Mouse (Mus musculus) left cerebral cortex, adult 2 months (tissue): ENCODE data around the gene Fbxo40. TPM values are rescaled to one million over a fixed set of nuclear protein-coding genes. Genes with fewer than 3 reads are reported as not detected.

Experiments
- DNase-seq, 2 experiments: peaks; one replicate each; pipeline ENCODE4 v3.0.0; 2021 to 2022; ENCODE audit warnings: low spot score in 2 of 2, mixed read lengths in 1 of 2; ENCODE audit errors: extremely low spot score in 1 of 2
- H3K27ac ChIP-seq: fragments of 200-600 bp; 2 replicates; pipeline ENCODE4 v1.8.1; 2022
- H3K4me3 ChIP-seq: fragments of 200-600 bp; 2 replicates; pipeline ENCODE4 v1.8.1; 2022
- CTCF ChIP-seq: fragments of 200-600 bp; IDR thresholded peaks from 2 replicates; pipeline ENCODE4 v1.8.1; 2022; ENCODE audit warnings: antibody characterized with exemption, mild to moderate bottlenecking, moderate library complexity
- intact Hi-C: fragments of 180-260 bp; cut with DNase I; formaldehyde crosslinking; loops from one replicate; pipeline ENCODE4 v1.15.1; 2025
- long read RNA-seq, 2 experiments: library from polyadenylated mRNA; stranded (forward); transcript quantifications; one replicate each; pipeline ENCODE4 v2.0.0; 2021; ENCODE audit warnings: borderline mapping rate in 2 of 2
- total RNA-seq, 2 experiments: library from RNA; stranded (reverse); gene quantifications; 2 replicates each; pipeline ENCODE4 v1.2.3; 2021

The Fbxo40 gene
- under 1 TPM in 1 of 2 experiments, not detected in 1; 0.36 TPM for total RNA-seq
- long read RNA-seq, experiment 1: 0 reads
- long read RNA-seq, experiment 2: 0 reads

DNA sequence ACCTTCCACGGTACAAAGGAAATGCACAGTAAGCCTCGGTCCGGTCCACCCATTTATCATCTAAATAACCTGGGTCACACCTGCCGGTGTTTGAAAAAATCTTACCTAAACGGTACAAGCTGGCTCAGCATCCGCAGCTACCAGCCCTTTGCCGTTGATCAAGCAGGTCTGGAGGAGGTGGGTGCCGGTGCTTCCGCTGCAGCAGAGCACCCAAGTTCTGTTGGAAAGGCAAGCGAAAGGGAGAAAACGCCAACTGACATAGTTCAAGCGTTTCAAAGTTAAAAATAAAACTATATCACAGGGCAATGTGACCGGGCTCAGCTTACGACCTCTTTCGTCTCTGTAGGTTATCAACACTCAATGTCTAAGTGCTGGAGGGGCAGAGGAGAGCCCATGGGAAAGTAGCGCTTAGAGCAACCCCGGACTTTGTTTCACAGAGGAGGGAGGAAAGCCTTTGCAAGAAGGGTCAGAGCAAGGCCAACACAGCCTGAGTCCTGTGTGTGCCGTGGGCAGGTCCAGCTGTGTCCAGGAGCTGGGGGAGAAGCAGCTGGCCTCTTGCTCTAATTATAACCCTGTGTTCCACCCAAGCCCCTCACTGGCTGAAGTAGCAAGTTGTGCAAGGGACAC, at the start of gene Fbxo40:
Gene Fbxo40 (minus strand): TSS at position 469 of the 627 bp plus-strand sequence.
- intact Hi-C loops: no loop called here
- no peak for TF ChIP-seq CTCF
- no peak within 1 kb of the TSS for H3K27ac ChIP-seq
- no peak for DNase-seq
- no peak within 1 kb of the TSS for H3K4me3 ChIP-seq

DNA sequence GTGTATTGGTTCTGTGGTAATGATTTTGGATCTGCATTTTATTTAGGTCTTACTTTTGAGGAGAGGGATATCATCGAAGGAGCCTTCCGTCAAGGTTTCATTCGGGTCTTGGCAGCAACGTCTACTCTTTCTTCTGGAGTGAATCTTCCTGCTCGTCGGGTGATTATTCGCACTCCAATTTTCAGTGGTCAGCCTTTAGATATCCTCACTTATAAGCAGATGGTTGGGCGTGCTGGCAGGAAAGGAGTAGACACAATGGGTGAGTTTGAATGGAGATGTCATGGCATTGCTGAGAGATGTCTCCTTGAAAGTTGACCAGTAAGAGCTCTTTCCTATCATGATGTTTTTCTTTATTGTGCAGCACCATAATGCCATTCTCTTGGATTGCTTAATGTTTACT, 44.5 kb upstream of the Fbxo40 start:
- intact Hi-C loops: no loop called here
- no peak overlapping the region for H3K4me3 ChIP-seq
- DNase-seq: no peak
- H3K27ac ChIP-seq: no peak overlapping the region
- TF ChIP-seq CTCF: no peak

DNA sequence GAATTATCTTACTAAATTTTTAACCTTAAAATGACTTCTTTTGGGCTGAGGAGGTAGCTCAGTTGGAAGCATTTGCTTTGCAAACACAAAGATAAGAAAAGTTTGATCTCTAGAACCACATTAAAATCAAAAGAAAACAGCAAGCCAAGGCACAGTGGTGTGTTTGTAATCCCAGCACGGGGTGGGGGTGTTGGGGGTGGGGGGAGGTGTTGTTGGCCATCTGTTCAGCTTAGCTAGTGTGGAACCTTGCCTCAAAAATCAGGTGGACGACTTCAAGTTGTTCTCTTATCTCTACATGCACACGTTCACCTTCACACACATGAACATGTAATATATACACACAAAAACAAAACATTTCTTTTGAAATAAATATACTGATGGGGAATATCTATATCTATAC, 41.7 kb upstream of the Fbxo40 start:
- no peak for TF ChIP-seq CTCF
- intact Hi-C loops: no loop called here

DNA sequence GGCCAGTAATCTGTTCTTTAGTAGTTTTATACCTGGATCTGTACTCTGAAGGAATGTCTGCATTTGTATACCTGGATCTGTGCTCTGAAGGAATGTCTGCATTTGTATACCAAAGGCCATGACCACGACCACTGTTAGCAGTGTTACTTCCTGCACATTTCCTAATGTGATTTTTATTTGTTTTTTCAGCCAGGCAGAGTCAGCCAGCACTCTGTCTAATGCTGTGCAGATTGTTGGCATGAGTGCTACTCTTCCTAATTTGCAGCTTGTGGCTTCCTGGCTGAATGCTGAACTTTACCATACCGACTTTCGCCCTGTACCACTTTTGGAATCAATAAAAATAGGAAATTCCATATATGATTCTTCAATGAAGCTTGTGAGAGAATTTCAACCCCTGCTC, 37.3 kb upstream of the Fbxo40 start:
- no peak for DNase-seq

More for the DNA sequence above, 41.7 kb upstream of the Fbxo40 start:
- H3K4me3 ChIP-seq: no peak overlapping the region
- H3K27ac ChIP-seq: no peak overlapping the region
- no peak for DNase-seq

DNA sequence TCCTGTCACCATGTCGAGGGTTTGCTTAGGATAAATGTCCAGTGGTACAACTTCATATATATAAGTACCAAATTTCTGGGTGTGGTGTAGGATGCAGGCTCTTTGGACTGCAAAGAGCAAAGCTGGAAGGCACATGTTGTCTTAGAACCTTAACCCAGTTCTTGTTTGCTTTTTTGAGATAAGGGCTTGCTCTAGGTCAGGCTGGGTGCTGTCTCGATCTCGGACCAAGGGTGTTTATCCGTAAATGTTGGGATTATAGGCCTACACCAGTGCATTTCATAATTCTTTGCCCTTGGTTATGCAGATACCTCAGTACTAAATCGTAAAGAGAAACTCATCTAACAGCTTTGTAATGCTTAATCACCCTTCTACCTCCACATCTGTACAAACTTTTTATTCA, 22.1 kb upstream of the Fbxo40 start:
- no peak for TF ChIP-seq CTCF
- H3K4me3 ChIP-seq: peak overlapping the region; percentile 73
- no peak for DNase-seq
- no peak overlapping the region for H3K27ac ChIP-seq
- intact Hi-C loops: loop anchor here (5.0 kb wide), 2 partner anchors 540 to 970 kb away; partner anchors contain the start of gene Wdr5b

More for the DNA sequence above, 37.3 kb upstream of the Fbxo40 start:
- TF ChIP-seq CTCF: no peak
- no peak overlapping the region for H3K4me3 ChIP-seq
- intact Hi-C loops: no loop called here
- no peak overlapping the region for H3K27ac ChIP-seq

DNA sequence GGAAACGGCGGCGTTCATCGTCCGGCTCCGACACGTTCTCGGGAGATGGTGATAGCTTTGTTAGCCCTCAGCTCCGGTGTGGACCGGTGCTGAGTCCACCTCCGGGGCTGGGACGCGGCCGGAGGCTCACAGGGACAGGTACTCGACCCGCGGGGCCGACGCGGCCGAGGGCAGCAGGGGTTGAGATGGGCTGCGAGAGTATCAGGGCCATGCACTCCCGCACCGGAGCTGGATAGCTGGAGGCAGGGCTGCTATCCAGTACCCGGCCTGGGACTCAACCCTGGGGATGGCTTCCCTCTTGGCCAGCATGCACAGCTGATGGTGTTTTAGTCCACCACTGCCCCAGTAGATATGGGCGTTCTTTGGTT, 21.6 kb upstream of the Fbxo40 start:
- Histone ChIP-seq H3K27ac (no peak overlapping the region), H3K4me3 (peak overlapping the region; percentile 73)
- DNase-seq: no peak
- intact Hi-C loops: loop anchor here (2.0 to 5.0 kb wide), 6 partner anchors 67 to 970 kb away; partner anchors contain the start of genes Eaf2, Golgb1, Iqcb1 and Wdr5b
- no peak for TF ChIP-seq CTCF

DNA sequence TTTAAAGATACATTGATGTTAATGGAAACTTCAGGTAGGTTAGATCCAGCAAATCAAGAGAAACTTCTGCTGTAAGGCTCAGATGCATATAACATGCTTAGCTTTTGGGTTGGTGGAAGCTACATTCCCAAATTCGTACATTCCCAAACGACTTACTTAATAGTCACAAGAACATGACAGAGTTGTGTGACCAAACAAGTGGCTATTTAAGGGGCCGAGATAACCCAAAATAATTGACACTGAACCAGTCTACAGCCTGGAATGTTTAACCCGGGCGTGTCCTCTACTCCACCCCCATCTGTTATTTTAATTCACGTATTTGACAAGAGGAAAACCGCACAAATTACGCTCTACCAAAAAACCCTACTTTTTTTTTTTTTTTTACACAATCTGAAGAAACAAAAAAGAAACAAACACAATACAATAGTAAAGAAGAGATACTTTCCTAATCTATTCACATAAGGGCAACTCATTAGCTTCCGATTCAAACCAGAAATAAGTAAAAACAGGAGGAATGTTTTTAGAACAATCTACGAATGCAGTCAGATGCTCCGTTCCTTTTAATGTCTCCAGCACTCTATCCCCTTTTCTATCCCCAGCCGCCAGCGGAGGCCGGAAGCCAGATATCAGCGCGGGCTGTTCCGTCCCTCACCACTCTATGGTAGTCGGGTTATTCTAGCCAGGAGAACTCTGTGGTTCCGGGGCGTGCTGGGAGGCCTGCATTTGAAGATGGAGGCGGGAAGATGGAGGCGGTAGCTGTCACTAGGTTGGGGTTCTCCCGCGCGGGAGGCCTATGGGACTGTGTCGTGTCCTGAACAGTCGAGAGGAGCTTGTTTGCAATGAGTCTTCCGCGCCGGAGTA, 21.0 kb upstream of the Fbxo40 start, which contains the start of gene Polq:
Gene Polq (plus strand): TSS at position 726 of the 861 bp plus-strand sequence.
- peak; percentile 90 to 91 for DNase-seq
- TF ChIP-seq CTCF: no peak; the same call in 1 of the 2 replicates
- Histone ChIP-seq H3K4me3 (peak within 1 kb of the TSS; percentile 73), H3K27ac (peak within 1 kb of the TSS; percentile 29)
- intact Hi-C loops: loop anchor here (2.0 to 5.0 kb wide), 6 partner anchors 66 to 969 kb away; partner anchors contain the start of genes Eaf2, Golgb1, Iqcb1 and Wdr5b

DNA sequence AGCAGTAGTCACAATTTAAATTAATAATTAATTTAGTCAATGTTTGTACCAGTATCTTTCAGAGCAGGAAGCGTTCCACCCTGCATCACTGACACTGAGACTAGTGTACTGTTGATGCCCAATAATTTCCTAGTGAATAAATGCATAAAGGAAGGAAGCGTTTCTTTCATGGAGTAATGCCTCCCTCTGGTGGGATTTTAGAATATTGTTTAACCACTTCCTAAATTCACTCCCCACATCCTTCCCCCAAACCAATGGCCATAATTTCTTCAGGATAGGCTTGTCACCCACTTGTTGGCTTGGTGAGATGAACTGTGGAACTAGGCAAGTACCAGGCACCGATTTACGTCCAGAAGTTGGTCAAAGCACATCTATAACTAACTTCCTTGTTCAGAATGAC, 20.1 kb upstream of the Fbxo40 start:
- TF ChIP-seq CTCF: peak; percentile 69
- DNase-seq: no peak
- H3K4me3 ChIP-seq: no peak overlapping the region
- intact Hi-C loops: loop anchor here (2.0 to 5.0 kb wide), 6 partner anchors 66 to 968 kb away; partner anchors contain the start of genes Eaf2, Golgb1, Iqcb1 and Wdr5b
- H3K27ac ChIP-seq: no peak overlapping the region

DNA sequence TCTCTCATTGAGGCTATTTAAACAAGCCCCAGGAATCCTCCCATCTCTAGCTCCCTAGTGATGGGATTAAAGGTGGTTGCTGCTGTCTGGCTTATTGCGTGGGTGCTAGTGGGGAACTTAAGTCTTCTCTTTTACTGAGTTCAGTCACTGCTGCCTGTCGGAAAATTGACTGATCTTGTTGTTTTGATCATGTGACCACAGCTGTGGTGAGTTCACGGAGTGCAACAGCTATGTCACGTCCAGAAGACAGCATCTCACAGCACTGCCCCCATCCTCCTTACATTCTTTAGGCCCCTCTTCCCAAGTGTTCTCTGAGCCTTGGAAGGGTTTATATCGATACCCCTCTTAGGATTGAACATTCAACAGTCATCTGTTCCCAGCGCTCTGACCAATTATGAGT, 19.0 kb upstream of the Fbxo40 start:
- Histone ChIP-seq H3K27ac (no peak overlapping the region), H3K4me3 (no peak overlapping the region)
- TF ChIP-seq CTCF: no peak
- intact Hi-C loops: no loop called here
- no peak for DNase-seq

DNA sequence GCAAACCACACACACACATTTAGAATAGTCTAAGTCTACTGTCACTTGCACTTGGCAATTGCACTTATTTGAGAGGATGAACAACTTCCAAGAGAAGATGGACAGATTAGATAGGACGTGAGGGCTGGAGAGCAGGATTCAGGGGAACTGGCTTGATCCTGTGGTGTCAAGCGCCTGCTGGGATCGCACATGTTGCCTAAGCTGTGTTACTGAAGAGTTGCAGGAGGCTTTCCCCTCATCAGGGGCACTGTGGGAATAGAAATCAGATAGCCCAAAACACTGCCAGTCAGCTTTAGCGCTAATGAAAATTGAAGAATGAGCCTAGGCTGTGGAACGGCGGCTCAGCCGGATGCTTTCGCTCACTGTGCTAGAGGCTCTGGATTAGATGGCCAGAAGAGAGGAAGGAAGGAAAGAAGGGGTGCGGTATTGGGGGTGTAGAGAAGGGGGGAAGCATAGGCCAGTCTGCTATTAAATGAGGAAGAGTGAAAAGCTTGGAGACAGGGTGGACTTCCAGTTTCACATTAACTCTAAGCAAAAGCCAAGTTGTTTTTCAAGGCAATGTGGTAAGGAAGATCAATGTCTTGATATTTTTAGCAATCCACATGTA, 9.2 kb upstream of the Fbxo40 start:
- Histone ChIP-seq H3K4me3 (no peak overlapping the region), H3K27ac (no peak overlapping the region)
- DNase-seq: no peak
- no peak for TF ChIP-seq CTCF
- intact Hi-C loops: no loop called here

DNA sequence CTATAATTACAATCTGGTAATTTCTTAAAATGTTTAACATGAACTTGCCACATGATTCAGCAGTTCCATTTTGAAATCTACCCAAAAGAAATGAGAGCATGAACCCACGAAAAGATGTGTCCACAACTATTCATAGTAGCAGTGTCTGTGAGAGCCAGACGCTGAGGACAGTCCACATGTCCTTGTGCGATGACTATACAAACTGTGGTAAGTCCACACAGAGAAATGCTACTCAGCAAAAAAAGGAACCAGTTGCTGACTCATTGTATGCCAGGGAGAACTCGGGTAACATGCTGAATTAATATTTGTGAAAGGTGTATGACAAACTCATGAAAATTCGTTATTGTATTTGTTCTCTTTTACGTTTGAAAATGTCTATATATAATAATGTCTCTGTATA, 7.4 kb upstream of the Fbxo40 start:
- TF ChIP-seq CTCF: no peak
- no peak overlapping the region for H3K4me3 ChIP-seq
- intact Hi-C loops: no loop called here
- no peak for DNase-seq
- H3K27ac ChIP-seq: no peak overlapping the region

DNA sequence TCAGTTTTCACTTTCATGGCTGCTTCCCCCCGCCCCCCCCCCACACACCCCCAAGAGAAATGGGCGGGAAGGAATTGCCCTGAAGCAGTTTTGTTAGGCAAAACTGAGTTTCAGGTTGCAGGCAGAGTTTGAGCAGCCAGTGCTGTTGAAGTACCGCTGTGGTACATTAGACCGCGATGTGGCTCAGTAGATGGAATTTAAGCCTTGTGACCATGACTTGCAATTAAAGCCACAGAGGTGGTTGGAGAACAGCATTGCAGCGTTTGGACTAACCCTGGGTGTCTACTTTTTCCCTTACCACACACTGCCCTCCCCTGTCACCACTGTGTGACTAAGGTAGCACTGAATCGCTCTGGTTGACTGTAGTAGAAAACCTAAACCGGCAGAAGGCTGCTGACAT, 774 bp downstream of the Fbxo40 start:
- Histone ChIP-seq H3K27ac (no peak overlapping the region), H3K4me3 (no peak overlapping the region)
- no peak for DNase-seq
- intact Hi-C loops: no loop called here
- no peak for TF ChIP-seq CTCF
